Mouse (Mus musculus): ENCODE results near the gene Frs3.

DNA sequence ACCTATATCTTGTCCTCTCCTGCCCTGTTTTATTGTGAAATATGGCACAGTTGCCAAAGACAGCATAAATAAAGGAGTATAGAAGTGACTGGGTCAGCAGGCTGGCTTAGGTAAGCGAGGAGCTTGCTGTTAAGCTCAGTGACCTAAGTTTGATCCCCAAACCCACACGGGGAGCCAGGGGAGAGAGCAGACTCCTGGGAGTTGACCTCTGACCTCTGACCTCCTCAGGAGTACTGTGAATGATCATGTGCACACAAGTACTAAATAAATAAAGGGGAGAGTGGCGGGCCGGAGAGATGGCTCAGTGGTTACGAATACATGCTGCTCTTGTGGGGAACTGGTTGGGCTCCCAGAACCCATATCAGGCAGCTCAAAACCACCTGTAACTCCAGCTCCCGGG lies 61.3 kb downstream of the Frs3 start:
- TF ChIP-seq EP300 (IDR thresholded peaks at IDR 0.05; ENCODE audit: low read depth), result no peak
- TF ChIP-seq CTCF (IDR thresholded peaks at IDR 0.05; ENCODE audit: low read depth), result no peak

Data from liver, embryonic 14.5 days (tissue).